Mouse (Mus musculus) brain, embryonic 18.5 days (tissue): ENCODE measurements around the gene Tspan14.

ENCODE experiments used
- DNase-seq: peaks from one replicate; pipeline ENCODE4 v3.0.0-alpha.2; 2012; ENCODE audit warnings: low read depth, low spot score

Gene Tspan14

GRCm38 (mm10) chr14:40952301-40952700 is 14.3 kb downstream of the Tspan14 start:
- no peak for DNase-seq

DNA sequence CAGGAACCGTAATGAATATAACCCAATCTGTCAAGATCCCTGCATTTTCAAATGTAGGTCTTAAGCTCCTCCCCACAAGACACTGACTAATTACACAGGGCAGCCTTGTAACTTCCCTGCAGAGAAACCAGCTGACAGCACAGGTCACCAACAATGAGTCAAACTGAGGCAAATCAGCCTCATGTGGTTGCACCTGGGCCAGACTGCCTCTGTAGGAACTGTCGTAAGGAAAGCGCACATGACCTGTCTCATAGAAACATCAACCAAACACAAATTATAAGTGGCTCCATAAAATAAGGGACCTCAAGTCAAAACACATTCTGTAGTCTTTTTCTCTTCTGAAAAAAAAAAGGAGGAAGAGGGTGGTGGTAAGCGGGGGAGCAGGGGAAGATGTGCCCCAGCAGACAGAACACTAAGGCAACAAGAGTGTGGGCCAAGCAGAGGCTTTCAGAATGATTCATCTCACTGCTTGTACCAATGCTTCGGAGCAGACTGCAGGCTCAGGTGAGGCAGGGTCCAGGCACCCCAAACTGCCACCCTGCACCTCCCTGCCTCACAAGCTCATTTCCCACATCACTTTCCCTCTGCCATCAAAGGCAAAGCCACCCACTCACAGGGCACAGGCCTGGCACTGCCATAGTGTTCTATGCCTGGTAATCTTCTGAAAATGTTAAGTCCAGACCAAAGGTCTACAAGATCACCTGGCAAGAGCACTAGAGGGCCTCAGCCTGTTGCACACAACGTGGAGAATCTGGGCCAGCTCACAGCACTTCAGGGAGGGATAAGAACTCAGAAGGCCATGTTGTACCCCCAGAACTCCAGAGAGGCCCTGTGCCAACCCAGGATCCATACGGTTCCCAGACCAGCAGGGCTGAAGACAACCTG is 16.6 kb downstream of the Tspan14 start:
- no peak for DNase-seq

DNA sequence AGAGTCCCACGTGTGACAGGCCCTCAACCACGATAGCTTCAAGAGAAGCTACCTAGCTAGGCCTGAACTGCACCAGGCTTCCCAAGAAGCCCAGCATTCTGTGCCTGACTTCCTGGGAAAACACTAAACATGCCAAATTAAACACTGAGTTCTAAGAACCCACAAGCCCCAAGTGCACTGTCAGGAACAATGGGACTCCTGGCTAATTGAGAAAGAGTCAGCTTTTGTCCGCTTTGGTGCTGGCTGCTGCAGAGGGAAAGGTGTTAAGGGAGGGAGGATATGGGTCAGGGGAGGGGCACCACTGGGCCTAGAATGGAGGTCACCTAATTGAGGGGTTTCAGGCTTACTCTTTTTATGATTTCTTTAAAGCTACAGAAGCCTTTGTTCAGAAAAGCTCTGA is 17.6 kb downstream of the Tspan14 start:
- DNase-seq = no peak

GRCm38 (mm10) chr14:40948522-40948921 is 18.1 kb downstream of the Tspan14 start:
- DNase-seq = no peak

GRCm38 (mm10) chr14:40947431-40948394 is 18.9 kb downstream of the Tspan14 start:
- DNase-seq = no peak

- no peak for DNase-seq
Observed at GRCm38 (mm10) chr14:40943802-40944201, 22.8 kb downstream of the Tspan14 start.

DNA sequence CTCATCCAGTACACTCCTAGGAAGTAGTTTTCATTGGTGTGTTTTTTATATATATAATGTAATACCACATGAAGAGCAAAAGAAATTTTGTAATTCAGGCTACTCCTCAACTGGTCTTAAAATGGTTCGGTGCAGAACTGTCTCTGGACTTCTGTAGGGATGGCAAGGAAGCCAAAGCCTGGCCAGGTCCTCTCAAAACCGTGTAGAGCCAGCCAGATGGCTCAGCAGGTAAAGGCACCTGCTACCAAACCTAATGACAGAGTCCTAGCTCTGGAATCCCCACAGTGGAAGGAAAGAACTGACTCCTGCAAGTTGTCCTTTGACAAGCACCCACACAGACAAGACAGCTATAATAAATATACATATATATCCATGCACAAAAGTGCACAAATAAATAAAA is 24.2 kb downstream of the Tspan14 start:
- DNase-seq = no peak

- no peak for DNase-seq
Observed at GRCm38 (mm10) chr14:40938380-40938987, 28.1 kb downstream of the Tspan14 start.

- no peak for DNase-seq
Observed at GRCm38 (mm10) chr14:40937052-40937451, 29.6 kb downstream of the Tspan14 start.

- DNase-seq = no peak
Observed at GRCm38 (mm10) chr14:40935481-40935880, 31.1 kb downstream of the Tspan14 start.

GRCm38 (mm10) chr14:40935054-40935453 is 31.6 kb downstream of the Tspan14 start:
- DNase-seq = no peak

DNA sequence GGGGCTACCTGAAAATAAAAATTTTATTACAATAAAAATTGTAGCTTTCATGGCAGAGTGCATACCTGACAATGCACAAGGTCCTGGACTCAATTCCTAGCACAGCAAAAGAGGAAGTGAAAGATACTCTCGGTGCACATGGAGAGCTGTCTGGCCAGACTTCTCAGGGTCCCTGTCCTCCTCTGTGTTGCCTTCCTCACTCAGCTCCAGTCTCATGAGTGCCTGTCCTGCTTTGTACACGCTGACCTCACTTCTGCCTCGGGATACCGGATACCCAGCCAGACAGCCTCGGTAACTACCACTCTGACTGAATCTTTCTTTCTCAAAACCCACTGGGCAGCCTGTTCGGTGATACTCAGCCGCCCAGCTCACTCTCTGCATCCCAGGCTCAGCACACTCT is 33.3 kb downstream of the Tspan14 start:
- no peak for DNase-seq

GRCm38 (mm10) chr14:40932225-40932624 is 34.4 kb downstream of the Tspan14 start:
- DNase-seq = no peak

DNA sequence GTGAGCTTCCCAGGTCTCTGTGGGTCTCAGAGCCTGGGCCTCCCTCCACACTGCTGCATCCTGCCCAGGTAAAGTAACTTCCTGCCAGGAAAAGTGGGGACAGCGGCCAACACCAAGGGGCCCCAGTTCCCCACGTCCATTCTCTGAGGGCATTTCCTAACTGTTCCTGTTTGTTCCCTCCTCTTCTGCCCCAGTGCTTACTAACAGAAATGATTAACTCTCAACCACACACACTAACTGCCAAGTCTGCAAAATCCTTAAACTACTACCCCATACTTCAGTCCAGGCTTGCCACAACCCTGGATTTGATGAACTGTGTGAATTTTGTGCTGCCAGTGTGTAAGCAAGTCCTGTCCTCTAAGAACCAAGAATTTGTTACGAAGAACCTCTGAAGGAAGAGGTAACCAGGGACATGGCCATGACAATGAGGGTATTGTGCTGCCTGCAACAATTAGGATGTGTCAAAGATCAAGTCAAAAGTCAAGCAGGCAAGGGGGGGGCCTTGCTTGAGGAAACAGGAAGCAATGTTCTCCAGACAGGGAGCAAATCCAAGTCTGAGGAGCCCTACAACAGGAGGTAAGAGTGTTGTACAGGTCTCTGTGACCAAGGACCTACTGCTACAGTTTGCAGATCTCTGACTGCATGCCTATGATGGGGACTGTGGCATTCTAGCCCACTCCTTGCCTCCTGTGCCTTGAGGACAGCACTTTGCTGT is 35.3 kb downstream of the Tspan14 start:
- DNase-seq = no peak

- no peak for DNase-seq
Observed at GRCm38 (mm10) chr14:40929943-40930342, 36.7 kb downstream of the Tspan14 start.

DNA sequence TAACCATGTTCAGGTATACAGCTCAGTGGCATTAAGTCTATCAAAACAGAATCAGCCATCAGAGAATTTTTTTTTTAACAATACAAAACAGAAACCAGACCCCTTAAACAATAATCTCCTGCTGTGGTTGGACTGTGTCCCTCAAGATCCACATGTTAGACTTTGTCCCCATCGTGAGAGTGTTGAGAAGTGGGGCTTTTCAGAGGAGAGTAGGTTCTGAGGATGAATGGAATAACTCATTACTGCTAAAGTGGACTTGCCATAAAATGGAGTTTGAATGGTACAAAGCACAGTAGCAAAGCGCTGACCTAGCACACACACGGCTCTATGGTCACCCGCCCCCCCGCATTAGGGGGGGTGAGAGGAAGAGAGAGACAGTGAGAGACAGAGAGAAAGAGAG is 37.7 kb downstream of the Tspan14 start:
- DNase-seq = no peak

GRCm38 (mm10) chr14:40927041-40927440 is 39.6 kb downstream of the Tspan14 start:
- no peak for DNase-seq

- DNase-seq = no peak
Observed at GRCm38 (mm10) chr14:40924378-40925113, 42.1 kb downstream of the Tspan14 start.

GRCm38 (mm10) chr14:40921241-40921640 is 45.4 kb downstream of the Tspan14 start:
- no peak for DNase-seq

GRCm38 (mm10) chr14:40919521-40919920 is 47.1 kb downstream of the Tspan14 start:
- DNase-seq = no peak

- DNase-seq = no peak
Observed at GRCm38 (mm10) chr14:40918477-40918876, 48.1 kb downstream of the Tspan14 start.
